Mouse (Mus musculus): ENCODE data around the gene Ankfn1.

Ankfn1 gene

DNA sequence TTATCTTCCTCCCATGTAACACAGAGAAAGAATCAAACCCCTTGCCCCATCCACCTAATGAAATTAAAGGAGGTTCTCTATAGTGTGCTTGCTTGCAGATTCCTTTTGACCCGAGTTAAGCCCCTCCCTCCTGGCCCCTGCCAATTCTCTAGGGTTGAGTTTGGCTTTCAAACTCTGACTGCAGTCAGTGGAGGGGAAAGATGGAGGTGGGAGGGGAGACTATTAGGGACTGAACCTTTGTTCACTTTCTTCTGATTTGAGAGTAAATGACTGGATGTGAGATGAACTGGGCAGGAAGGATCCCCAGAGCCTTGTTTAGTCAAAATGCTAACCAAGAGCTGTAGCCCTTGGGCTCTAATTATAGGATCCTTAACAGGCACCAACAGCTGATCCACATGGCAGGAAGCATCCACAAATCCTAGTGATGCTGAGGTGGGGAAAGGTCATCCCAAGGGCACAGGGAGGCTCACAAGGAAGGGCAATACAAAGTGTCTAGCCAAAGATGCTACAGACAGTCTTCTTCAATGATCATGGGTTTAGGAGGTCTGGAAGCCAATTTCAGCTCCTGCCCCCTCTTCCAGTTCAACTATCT is 103.4 kb downstream of the Ankfn1 start:
- no peak for DNase-seq (ENCODE audit: low spot score)

- no peak for DNase-seq (ENCODE audit: low spot score)
Measured at GRCm38 (mm10) chr11:89672510-89673085, 104.9 kb downstream of the Ankfn1 start.

DNA sequence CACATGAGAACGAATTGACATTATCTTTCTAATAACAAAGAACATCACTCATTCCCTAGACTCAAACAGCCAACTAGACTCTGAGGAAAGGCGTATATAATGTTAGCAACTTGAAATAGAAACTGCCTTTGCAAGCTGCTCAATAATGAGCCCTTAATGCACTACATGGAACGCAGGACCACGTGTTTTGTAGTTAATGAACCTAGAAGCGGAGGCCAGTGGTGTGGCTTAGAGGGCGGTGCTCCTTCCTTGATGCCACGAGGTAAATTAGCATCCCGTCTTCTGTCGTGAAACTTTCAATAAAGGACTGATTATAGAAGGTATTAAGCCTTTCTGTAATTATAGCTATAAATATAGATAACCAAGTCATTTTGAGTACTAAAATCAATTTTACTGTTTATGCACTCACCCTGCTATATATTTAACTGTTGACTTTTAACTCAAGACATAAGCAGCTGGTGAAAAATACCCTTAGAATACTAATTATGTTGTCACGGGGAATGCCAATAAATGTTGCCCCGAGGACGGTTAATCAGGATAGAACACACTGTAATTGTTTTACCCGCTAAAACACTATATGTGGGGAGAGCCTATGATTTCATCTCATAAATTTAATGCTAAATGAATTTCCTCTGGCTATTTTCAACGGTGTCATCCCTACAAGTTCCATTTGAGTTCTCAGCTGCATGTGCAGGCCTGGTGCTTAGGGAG is 112.1 kb downstream of the Ankfn1 start:
- DNase-seq (ENCODE audit: low spot score) = no peak

- DNase-seq (ENCODE audit: low spot score) = no peak
Measured at GRCm38 (mm10) chr11:89659048-89659447, 118.4 kb downstream of the Ankfn1 start.

DNA sequence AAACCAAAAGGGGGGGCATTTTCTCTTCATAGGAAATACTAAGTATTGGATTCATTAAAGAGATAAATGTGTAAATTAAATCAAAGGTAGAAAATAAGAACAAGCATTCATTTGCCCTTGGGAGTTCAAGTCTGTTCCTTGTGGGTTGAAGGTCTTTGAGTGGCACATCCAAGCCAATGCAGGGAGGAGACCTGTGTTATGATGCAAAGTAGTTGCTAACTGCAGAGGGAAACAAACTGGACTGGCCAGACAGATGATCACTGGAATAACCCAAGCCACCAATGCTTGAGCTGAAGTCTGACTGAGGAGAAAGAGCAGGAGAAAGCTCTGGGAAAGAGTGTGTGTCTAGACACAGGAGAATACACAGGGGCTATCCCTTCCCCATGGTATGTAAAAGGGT is 120.9 kb downstream of the Ankfn1 start:
- no peak for DNase-seq (ENCODE audit: low spot score)

- no peak for DNase-seq (ENCODE audit: low spot score)
Measured at GRCm38 (mm10) chr11:89635740-89636139, 141.7 kb downstream of the Ankfn1 start.

- DNase-seq (ENCODE audit: low spot score) = no peak
Measured at GRCm38 (mm10) chr11:89631315-89631714, 146.1 kb downstream of the Ankfn1 start.

DNA sequence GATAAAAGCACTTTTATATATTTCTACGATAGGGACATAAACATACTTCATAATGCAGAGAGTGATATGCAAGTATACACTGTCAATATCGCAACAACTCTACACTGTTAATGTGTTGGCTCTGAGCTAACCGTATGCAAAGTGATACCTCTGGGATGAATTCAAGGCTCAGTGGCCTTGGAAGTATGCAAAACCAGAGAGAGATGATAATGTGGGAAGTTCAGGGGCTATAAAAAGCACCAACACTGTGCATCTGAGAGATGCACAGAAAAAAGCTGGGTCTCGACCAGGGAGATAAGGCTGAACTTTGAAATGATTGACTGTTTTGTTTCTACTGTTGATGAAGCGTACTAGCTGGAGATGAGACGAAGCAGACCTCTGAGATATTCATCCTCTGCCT is 148.9 kb downstream of the Ankfn1 start:
- no peak for DNase-seq (ENCODE audit: low spot score)

GRCm38 (mm10) chr11:89627232-89627631 is 150.2 kb downstream of the Ankfn1 start:
- no peak for DNase-seq (ENCODE audit: low spot score)

- no peak for DNase-seq (ENCODE audit: low spot score)
Measured at GRCm38 (mm10) chr11:89623698-89624445, 153.6 kb downstream of the Ankfn1 start.

DNA sequence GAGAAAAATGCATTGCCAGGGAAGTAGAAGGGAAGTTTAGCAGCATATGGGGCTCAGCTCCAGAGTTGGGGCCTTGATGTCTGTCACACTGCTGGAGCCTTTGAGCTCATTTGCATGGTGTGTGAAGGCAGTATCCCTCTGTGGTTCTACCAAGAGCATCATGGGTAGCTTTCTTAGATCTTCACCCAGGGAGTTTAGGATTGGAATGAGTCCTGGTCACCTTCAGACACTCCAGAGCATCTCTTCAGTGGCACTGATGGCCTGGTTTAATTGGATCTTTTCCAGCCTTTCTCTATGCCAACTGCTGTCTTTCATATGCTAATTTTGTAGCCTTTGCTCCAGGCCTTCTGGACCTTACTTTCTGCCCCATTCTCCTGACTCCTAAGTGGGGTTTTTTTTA is 157.5 kb downstream of the Ankfn1 start:
- no peak for DNase-seq (ENCODE audit: low spot score)

- no peak for DNase-seq (ENCODE audit: low spot score)
Measured at GRCm38 (mm10) chr11:89615806-89616205, 161.6 kb downstream of the Ankfn1 start.

GRCm38 (mm10) chr11:89611596-89611995 is 165.9 kb downstream of the Ankfn1 start:
- no peak for DNase-seq (ENCODE audit: low spot score)

DNA sequence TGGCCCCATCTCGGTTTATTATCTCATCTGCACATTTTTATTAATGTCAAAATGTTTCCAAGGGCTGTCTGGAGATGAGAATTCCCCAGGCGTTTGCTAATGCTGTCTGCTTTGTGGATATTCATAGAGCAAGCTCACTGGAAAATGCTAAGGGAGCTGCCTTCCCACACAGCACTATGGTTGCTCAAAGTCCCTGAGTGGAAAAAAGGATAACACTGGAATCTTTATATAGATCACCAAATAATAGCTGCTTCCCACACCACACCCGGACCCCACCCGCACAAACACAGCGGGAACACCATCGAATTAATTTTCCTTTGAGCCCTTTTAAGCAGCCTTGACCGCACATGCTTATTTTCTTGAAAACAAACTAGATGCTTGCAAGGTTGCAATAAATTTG is 169.4 kb downstream of the Ankfn1 start:
- no peak for DNase-seq (ENCODE audit: low spot score)

DNA sequence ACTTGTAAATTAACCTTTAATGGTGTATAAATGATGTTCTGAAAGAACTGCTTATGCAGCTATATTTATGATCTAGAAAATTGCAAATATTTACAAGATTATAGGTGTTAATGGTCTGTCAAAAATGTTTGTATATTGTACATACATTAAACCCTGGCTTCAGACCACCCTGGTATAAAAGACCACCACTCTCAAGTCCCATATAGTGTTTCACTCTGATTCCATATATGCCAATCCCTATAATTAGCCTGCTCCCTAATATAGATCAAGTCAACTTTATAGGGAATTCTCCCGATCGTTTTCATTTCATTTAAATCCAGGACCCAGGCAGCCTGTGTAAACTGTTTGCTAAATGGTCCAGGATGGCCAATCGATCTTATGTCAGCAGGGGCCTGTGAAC is 170.2 kb downstream of the Ankfn1 start:
- no peak for DNase-seq (ENCODE audit: low spot score)

- no peak for DNase-seq (ENCODE audit: low spot score)
Measured at GRCm38 (mm10) chr11:89606346-89606745, 171.1 kb downstream of the Ankfn1 start.

- DNase-seq (ENCODE audit: low spot score) = no peak
Measured at GRCm38 (mm10) chr11:89602966-89603365, 174.5 kb downstream of the Ankfn1 start.

GRCm38 (mm10) chr11:89600921-89601515 is 176.4 kb downstream of the Ankfn1 start:
- no peak for DNase-seq (ENCODE audit: low spot score)

GRCm38 (mm10) chr11:89590273-89590874 is 187.1 kb downstream of the Ankfn1 start:
- no peak for DNase-seq (ENCODE audit: low spot score)

- DNase-seq (ENCODE audit: low spot score) = no peak
Measured at GRCm38 (mm10) chr11:89586341-89586740, 191.1 kb downstream of the Ankfn1 start.

GRCm38 (mm10) chr11:89579826-89580225 is 197.6 kb downstream of the Ankfn1 start:
- DNase-seq (ENCODE audit: low spot score) = no peak

- DNase-seq (ENCODE audit: low spot score) = no peak
Measured at GRCm38 (mm10) chr11:89579111-89579510, 198.3 kb downstream of the Ankfn1 start.
